Mouse (Mus musculus) midbrain, embryonic 14.5 days (tissue): ENCODE measurements around the gene Fam136a. TPM values are rescaled to one million over a fixed set of nuclear protein-coding genes. Genes with fewer than 3 reads are reported as not detected.
A peak's percentile ranks its signal among the peaks of the same experiment; 100 is the strongest.

ENCODE experiments used
- ATAC-seq: fragments of 200-750 bp; cut with Nextera tagmentation; 2 replicates; pipeline ENCODE4 v1.8.0; 2017; ENCODE audit warnings: moderate number of reproducible peaks, moderate library complexity; ENCODE audit not compliant: low FRiP score, low TSS enrichment
- DNase-seq: peaks from one replicate; pipeline ENCODE4 v3.0.0-alpha.2; 2015
- H3K27ac ChIP-seq: fragments of 300-500 bp; sonication (generic); replicated peaks from 2 replicates; pipeline ENCODE4 v1.5.1; 2014; ENCODE audit warnings: mild to moderate bottlenecking, low read depth, low read length, moderate library complexity
- H3K27me3 ChIP-seq: fragments of 300-500 bp; sonication (generic); 2 replicates; pipeline ENCODE4 v1.6.1; 2014; ENCODE audit warnings: low read length, control low read depth, mixed read lengths; ENCODE audit not compliant: control insufficient read depth, insufficient read depth
- H3K36me3 ChIP-seq: fragments of 300-500 bp; sonication (generic); 2 replicates; pipeline ENCODE4 v1.6.1; 2014; ENCODE audit warnings: low read length, control low read depth; ENCODE audit not compliant: control insufficient read depth, insufficient read depth
- H3K4me1 ChIP-seq: fragments of 300-500 bp; sonication (generic); 2 replicates; pipeline ENCODE4 v1.6.1; 2014; ENCODE audit warnings: mild to moderate bottlenecking, antibody characterized with exemption, low read length, control low read depth; ENCODE audit not compliant: control insufficient read depth, insufficient read depth
- H3K4me2 ChIP-seq: fragments of 300-500 bp; sonication (generic); 2 replicates; pipeline ENCODE4 v1.6.1; 2014; ENCODE audit warnings: mild to moderate bottlenecking, low read length, moderate library complexity
- H3K4me3 ChIP-seq: fragments of 300-500 bp; sonication (generic); replicated peaks from 2 replicates; pipeline ENCODE4 v1.5.1; 2014; ENCODE audit warnings: low read depth, low read length
- H3K9ac ChIP-seq: fragments of 300-500 bp; sonication (generic); replicated peaks from 2 replicates; pipeline ENCODE4 v1.6.1; 2014; ENCODE audit warnings: mild to moderate bottlenecking, low read length, moderate library complexity
- H3K9me3 ChIP-seq: fragments of 300-500 bp; sonication (generic); 2 replicates; pipeline ENCODE4 v1.6.1; 2016; ENCODE audit warnings: low read length, control low read depth, mixed read lengths; ENCODE audit not compliant: control insufficient read depth
- WGBS: fragments of 180-500 bp; shearing (Covaris S2); extraction: QIAGEN DNeasy Blood & Tissue Kit; methylation state at CpG from one replicate; pipeline ENCODE4 v1.1.7; 2014; 5-methylcytosine and 5-hydroxymethylcytosine counted together
- polyA plus RNA-seq: library from polyadenylated mRNA; unstranded; fragments of >200 nt; fragmentation: Nextera tagmentation; extraction: Ambion mirVana; gene quantifications from 2 replicates; pipeline ENCODE4 v1.2.1, GENCODE M21; 2014

The Fam136a gene
- polyA plus RNA-seq, 1 experiment from 2014 or later, result 130 TPM

GRCm38 (mm10) chr6:86397257-86397980, 32.0 kb downstream of the Fam136a start:
- peak overlapping the region; percentile 92 for H3K27ac ChIP-seq
- no peak for DNase-seq
- no peaks in the 10 kb centered on the region for H3K9me3 ChIP-seq
- peaks cover 7% of the 10 kb centered on the region; the same call in 1 of the 2 replicates for H3K27me3 ChIP-seq
- peaks cover 28% of the 10 kb centered on the region for H3K4me1 ChIP-seq
- peak overlapping the region; percentile 81 for H3K4me2 ChIP-seq
- H3K9ac ChIP-seq, result peak overlapping the region; percentile 90; the same call in 1 of the 2 replicates
- H3K4me3 ChIP-seq, result peak overlapping the region; percentile 94
- peaks cover 14% of the 10 kb centered on the region for H3K36me3 ChIP-seq
- 7% methylated on average over 14 of the region's 14 CpGs for WGBS
- peak; percentile 26; the same call in 1 of the 2 replicates for ATAC-seq

GRCm38 (mm10) chr6:86398986-86399385, 33.5 kb downstream of the Fam136a start:
- H3K36me3 ChIP-seq, result 0 out of 2 replicates have a peak, but pooled peaks cover 5% of the 10 kb centered on the region
- no peak overlapping the region for H3K27ac ChIP-seq
- 79% methylated on average over 2 of the region's 2 CpGs for WGBS
- no peak for ATAC-seq
- H3K4me2 ChIP-seq, result no peak overlapping the region
- DNase-seq, result no peak
- H3K4me3 ChIP-seq, result no peak overlapping the region
- no peak overlapping the region for H3K9ac ChIP-seq
- H3K9me3 ChIP-seq, result no peaks in the 10 kb centered on the region
- H3K27me3 ChIP-seq, result peaks cover 7% of the 10 kb centered on the region; the same call in 1 of the 2 replicates
- H3K4me1 ChIP-seq, result peaks cover 28% of the 10 kb centered on the region

GRCm38 (mm10) chr6:86399995-86400394, 34.5 kb downstream of the Fam136a start:
- Histone ChIP-seq H3K4me3 (no peak overlapping the region), H3K9me3 (no peaks in the 10 kb centered on the region), H3K4me1 (peaks cover 20% of the 10 kb centered on the region), H3K4me2 (no peak overlapping the region), H3K27me3 (peaks cover 7% of the 10 kb centered on the region; the same call in 1 of the 2 replicates), H3K27ac (no peak overlapping the region), H3K36me3 (no peaks in the 10 kb centered on the region), H3K9ac (no peak overlapping the region)
- ATAC-seq (no peak), DNase-seq (no peak)
- 91% methylated on average over 2 of the region's 2 CpGs for WGBS

GRCm38 (mm10) chr6:86400972-86401371, 35.5 kb downstream of the Fam136a start:
- Histone ChIP-seq H3K9me3 (no peaks in the 10 kb centered on the region), H3K27ac (no peak overlapping the region), H3K4me1 (peaks cover 11% of the 10 kb centered on the region; the same call in 1 of the 2 replicates), H3K9ac (no peak overlapping the region), H3K36me3 (no peaks in the 10 kb centered on the region), H3K27me3 (peaks cover 7% of the 10 kb centered on the region; the same call in 1 of the 2 replicates), H3K4me3 (no peak overlapping the region), H3K4me2 (peak overlapping the region; percentile 24)
- DNase-seq (peak; percentile 86), ATAC-seq (no peak)
- 5% methylated on average over 9 of the region's 9 CpGs for WGBS

GRCm38 (mm10) chr6:86402681-86403607, 37.5 kb downstream of the Fam136a start:
- H3K9ac ChIP-seq, result no peak overlapping the region; the same call in 1 of the 2 replicates
- peak; percentile 35 for DNase-seq

GRCm38 (mm10) chr6:86403728-86404099, 38.3 kb downstream of the Fam136a start:
- Histone ChIP-seq H3K9me3 (no peaks in the 10 kb centered on the region), H3K4me3 (peak overlapping the region; percentile 85), H3K36me3 (peaks cover 8% of the 10 kb centered on the region; the same call in 1 of the 2 replicates), H3K4me1 (peaks cover 15% of the 10 kb centered on the region), H3K27ac (peak overlapping the region; percentile 100), H3K27me3 (no peaks in the 10 kb centered on the region), H3K4me2 (peak overlapping the region; percentile 55), H3K9ac (peak overlapping the region; percentile 100; the same call in 1 of the 2 replicates)
- under 1% methylated on average over 15 of the region's 15 CpGs for WGBS
- DNase-seq (peak; percentile 93), ATAC-seq (peak; percentile 76)

More at GRCm38 (mm10) chr6:86402681-86403607, 37.5 kb downstream of the Fam136a start:
- Histone ChIP-seq H3K4me3 (peak overlapping the region; percentile 85), H3K27me3 (peaks cover 4% of the 10 kb centered on the region; the same call in 1 of the 2 replicates), H3K27ac (no peak overlapping the region), H3K4me2 (peak overlapping the region; percentile 55), H3K9me3 (no peaks in the 10 kb centered on the region), H3K36me3 (peaks cover 8% of the 10 kb centered on the region; the same call in 1 of the 2 replicates), H3K4me1 (peaks cover 15% of the 10 kb centered on the region)
- WGBS, result 36% methylated on average over 12 of the region's 12 CpGs
- no peak for ATAC-seq

GRCm38 (mm10) chr6:86404100-86404861, 38.8 kb downstream of the Fam136a start, which contains the start of gene Tia1:
Gene Tia1 (plus strand): TSS chr6:86404219.
- peak within 1 kb of the TSS; percentile 100 for H3K9ac ChIP-seq
- peak; percentile 100 for DNase-seq
- WGBS, result under 1% methylated on average over 62 of the region's 62 CpGs
- H3K4me2 ChIP-seq, result peak within 1 kb of the TSS; percentile 89
- ATAC-seq, result peak; percentile 97
- peaks cover 15% of the 10 kb centered on the region for H3K4me1 ChIP-seq
- H3K9me3 ChIP-seq, result no peaks in the 10 kb centered on the region
- peak within 1 kb of the TSS; percentile 100 for H3K27ac ChIP-seq
- H3K36me3 ChIP-seq, result peaks cover 8% of the 10 kb centered on the region; the same call in 1 of the 2 replicates
- peak within 1 kb of the TSS; percentile 85 for H3K4me3 ChIP-seq
- H3K27me3 ChIP-seq, result no peaks in the 10 kb centered on the region

- H3K36me3 ChIP-seq, result peaks cover 11% of the 10 kb centered on the region
- peak overlapping the region; percentile 85 for H3K4me3 ChIP-seq
- peak; percentile 51 for DNase-seq
- WGBS, result under 1% methylated on average over 11 of the region's 11 CpGs
- H3K9me3 ChIP-seq, result no peaks in the 10 kb centered on the region
- ATAC-seq, result no peak
- peak overlapping the region; percentile 100 for H3K27ac ChIP-seq
- H3K4me2 ChIP-seq, result peak overlapping the region; percentile 89
- H3K27me3 ChIP-seq, result no peaks in the 10 kb centered on the region
- peak overlapping the region; percentile 100 for H3K9ac ChIP-seq
- peaks cover 15% of the 10 kb centered on the region for H3K4me1 ChIP-seq
Observed at GRCm38 (mm10) chr6:86404996-86405395, 39.5 kb downstream of the Fam136a start.
